Mouse (Mus musculus) gonadal fat pad, adult 2 months (tissue): ENCODE data around the gene Tnc. TPM values are rescaled to one million over a fixed set of nuclear protein-coding genes. Genes with fewer than 3 reads are reported as not detected.

Experiments used
- DNase-seq: peaks from one replicate; pipeline ENCODE4 v3.0.0-alpha.2; 2012; ENCODE audit warnings: low read depth
- polyA plus RNA-seq: library from polyadenylated mRNA; depleted of rRNA; stranded (reverse); fragments of >200 nt; gene quantifications from 2 replicates; pipeline ENCODE4 v1.2.3, GENCODE M21; 2012; rRNA removed

The Tnc gene
- polyA plus RNA-seq, result 3.0 and 3.7 TPM in 2 replicates

- no peak for DNase-seq
These were observed at the start of gene Tnc for GRCm38 (mm10) chr4:64046831-64047493. Gene Tnc (minus strand): TSS chr4:64047015.

DNA sequence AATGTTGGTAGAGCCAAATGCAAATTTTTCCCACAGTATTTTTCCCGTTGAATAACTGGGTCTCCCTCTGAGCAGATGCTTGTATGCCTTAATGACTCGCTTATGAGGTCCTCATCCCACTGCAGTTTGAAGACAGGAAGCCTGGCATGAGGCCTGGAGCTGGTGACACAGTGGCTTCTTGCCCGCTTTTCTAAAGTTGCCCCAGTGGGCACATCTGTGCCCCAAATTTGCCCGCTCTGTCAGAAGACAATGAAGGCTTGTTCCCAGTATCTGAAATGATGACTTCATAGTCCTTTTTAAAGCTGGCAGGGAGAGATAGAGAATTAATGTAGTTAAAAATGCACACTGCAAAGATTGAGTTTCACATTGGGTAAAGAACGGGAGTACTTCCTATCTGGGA lies 47.4 kb upstream of the Tnc start:
- DNase-seq, result no peak

- DNase-seq, result no peak
These were observed 46.0 kb upstream of the Tnc start for GRCm38 (mm10) chr4:64092857-64093256.

GRCm38 (mm10) chr4:64089378-64089777 lies 42.6 kb upstream of the Tnc start:
- no peak for DNase-seq

- no peak for DNase-seq
These were observed 40.9 kb upstream of the Tnc start for GRCm38 (mm10) chr4:64087675-64088074.

- DNase-seq, result no peak
These were observed 39.3 kb upstream of the Tnc start for GRCm38 (mm10) chr4:64085993-64086567.

DNA sequence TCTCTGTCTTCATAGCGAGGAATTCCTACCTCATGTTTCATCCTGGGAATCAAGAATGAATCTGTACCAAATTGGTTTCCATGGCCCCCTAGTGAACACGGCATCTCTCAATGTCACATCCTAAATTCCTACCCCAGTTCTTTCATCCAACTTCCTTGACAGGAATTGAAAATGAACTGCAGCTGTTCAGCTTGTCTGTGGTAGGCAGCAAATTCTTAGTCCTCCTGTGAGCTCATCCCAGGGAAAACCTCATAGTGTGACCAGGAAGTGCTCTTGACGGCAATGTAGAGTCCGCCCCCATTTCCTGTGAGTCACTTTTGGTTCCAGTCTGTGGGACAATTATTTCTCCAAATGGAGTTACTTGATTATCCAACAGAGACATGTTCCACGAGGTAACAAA lies 37.0 kb upstream of the Tnc start:
- no peak for DNase-seq

GRCm38 (mm10) chr4:64078029-64078619 lies 31.3 kb upstream of the Tnc start:
- DNase-seq, result no peak

DNA sequence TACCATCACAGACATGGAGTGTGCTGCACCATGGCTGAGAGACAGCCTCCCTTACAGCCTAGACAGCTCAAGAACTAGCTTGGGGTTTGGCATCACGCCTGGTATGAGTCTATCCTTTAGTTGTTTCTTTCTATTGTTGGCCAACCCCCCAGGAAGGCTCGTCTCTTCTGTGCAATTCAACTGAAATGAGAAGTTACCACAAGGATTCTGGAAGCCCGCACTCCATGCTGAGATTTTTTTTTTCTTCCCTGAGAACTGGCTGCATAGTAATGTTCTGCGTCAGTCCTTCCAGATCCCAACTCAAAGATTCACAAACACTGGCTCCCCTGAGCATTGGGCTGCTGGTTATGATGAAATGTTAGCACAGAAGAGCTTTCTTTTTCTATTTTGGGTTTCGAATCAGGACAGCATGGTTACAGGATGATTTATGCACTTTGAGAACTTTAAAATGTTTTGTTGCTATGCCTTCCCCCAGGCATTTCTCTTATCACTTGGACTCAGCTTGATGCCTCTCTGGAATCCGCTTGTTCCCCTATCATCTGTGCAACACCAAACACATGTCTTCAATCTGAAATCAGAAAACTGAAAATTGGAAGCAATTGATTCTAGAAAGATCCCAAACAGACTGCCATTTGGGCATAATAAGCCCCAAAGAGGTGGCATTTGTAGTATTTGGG lies 29.7 kb upstream of the Tnc start:
- no peak for DNase-seq

DNA sequence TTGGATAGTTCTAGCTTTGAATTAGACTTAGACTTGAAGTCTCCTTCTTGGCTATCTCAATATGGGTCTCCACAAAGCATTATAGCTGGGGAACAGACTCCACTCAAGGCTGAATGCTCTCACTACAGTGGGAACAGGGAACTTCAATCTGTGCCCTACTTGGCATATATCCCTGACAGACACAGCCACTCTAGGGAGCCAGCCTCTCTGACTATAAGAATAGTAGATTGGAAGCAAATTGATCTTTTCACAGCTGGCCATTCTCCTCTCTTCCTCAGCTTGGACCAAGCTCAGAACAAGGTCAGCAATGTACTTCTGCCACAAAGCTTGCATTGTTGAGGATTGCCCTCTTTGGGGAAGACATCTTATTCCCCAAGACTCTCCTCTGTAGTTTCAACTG lies 27.9 kb upstream of the Tnc start:
- DNase-seq, result no peak

DNA sequence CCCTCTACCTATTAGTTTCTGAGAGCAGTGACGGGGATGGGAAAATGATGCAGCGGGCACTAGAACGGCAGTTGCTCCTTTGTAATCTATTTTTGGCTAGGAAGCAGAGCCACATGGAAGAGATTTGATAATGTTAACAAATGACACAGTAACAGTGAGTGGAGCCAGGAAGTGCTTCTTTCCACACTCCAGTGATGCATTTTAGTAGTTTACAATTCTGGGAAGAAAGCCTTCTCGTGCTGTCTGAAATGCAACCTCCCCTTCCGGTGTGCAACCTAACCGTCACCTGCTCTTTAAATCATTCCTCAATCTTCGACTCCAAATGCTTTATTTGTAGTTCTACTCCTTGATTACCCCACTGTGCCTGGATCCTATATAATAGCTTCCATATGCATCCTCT lies 20.6 kb upstream of the Tnc start:
- DNase-seq, result no peak

DNA sequence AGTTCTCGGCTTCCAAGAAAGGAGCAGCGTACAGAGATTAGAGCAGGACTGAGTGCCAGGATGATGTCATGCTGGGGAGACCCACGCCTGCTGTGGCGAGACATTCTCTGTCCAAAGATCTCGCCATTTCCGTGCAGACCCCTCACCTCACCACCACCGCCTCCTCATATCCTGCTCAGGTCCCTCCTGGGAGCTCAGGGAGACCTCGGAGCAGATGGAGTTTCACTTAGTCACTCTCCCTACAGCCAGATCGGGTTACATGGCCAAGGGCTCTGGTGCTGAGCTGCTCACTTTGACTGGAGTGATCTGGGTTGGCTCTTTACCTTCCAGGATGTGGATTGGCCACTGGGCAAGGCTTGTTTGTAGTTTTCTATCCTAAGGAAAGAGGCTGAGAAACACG lies 18.5 kb upstream of the Tnc start:
- no peak for DNase-seq

DNA sequence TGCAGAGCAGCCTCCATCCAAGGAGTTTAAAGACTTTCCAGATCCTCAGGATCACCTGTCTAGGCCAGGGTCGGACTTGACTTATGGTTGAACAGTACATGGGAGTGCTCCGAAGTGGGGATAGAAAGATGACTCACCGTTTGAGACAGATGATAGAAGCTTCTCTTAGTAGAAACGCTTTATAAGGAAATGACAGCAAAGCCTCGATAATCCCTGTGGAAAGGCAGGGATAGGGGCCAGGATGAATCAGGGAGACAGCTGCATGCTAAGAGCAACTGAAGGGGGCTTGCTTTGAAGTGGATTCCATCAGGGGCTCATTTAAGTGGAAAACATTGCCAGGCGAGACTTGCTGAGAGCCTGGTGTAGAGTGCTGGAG lies 12.0 kb upstream of the Tnc start:
- no peak for DNase-seq

DNA sequence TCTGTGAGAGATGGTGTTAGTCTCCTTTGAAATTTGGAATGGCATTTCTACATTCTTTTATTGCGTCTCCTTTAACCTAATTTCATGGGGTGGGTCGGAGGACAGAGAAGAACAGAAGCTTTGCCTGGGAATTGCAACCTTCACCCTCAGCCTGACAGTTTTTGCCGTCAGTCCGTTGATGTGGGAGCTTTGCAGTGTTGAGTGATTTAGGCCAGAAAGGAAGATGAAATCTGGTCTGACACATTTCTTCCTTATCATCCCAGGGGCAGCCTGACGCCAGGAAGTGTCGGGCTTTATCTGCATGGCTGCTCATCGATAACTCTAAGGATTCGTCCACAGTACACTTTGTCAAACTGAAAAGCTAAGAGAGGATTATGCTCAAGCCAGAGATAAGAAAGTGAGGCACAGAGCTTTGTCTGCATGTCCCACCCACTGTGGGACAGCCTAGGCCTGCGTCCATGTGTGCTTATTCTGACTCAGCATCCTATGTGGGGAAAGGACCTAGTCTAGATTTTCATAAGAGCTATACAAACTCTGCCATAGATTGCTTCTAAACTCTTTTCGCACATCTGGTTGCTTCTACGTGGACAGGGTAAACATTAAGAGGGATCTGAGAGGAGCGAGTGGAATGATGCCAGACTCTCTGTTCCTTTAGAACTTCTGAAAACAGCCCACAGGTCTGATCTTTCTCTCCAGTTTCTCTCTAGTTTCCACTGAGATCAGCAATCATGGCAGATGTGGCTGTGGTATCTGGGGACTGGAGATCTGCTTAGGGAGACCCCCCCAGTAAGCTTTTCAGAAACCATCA lies 11.4 kb upstream of the Tnc start:
- no peak for DNase-seq

DNA sequence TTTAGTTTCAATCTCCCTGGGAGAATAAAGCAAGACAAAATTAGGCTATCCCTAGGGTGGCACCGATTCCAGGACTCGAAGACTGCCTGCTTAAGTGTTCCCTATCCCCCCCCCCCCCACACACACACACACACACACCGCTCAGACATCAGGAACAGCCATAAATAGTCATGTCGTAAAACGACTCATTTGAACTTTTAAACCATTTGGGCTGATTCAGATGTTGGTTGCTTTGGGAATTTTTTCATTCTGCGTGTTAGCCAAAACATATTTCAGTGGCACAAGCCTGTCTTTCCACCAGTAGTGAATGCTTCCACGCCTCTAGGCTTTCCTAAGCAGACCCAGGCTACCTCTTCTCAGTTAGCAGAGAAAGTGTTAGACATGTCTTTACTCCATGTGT lies 1.4 kb upstream of the Tnc start:
- no peak for DNase-seq

DNA sequence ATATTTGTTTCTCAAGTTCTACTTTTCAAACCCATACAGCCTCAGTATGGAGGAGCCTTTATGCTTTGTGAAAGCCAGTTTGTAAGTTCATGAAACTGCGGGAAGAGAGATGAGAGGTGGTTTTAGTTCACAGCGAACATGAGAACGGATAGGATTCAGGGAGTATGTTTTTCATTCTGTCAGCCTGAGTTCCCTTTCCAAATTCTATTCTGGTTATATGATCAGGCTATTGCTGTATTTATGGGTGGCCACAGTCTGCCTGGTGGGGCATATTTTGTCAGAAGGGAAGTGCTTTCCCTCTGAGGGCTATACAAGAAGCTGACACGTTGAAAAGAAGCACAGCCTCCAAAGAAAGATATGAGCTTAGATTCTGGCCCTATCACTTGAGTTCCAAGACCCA lies 2.9 kb downstream of the Tnc start:
- DNase-seq, result no peak

GRCm38 (mm10) chr4:64043371-64043770 lies 3.4 kb downstream of the Tnc start:
- no peak for DNase-seq

GRCm38 (mm10) chr4:64039091-64039490 lies 7.7 kb downstream of the Tnc start:
- DNase-seq, result no peak

GRCm38 (mm10) chr4:64037513-64037912 lies 9.3 kb downstream of the Tnc start:
- DNase-seq, result no peak

DNA sequence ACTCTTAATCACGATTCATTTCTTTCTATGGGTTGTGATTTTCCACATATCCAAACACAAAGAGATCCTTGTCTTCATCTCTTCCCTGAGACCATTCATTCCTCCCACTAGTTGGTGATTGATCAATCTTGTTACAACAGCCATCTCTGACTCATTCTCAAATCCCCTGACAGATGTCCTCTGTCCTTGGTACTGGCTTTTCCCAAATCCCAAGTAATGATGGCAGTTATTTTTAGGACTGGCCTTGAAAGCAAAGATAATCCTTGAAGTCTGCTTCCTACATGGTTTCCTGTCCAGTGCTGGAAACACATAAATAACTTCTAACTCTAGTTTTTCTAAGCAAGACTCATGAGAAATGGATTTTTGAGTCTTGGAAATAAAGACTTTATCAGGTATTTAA lies 12.1 kb downstream of the Tnc start:
- DNase-seq, result peak; percentile 34

GRCm38 (mm10) chr4:64033191-64033590 lies 13.6 kb downstream of the Tnc start:
- DNase-seq, result peak; percentile 22

- no peak for DNase-seq
These were observed 17.3 kb downstream of the Tnc start for GRCm38 (mm10) chr4:64029486-64029885.
